Mouse (Mus musculus) small intestine, adult 2 months (tissue): ENCODE measurements around the gene Ptcd2. TPM values are rescaled to one million over a fixed set of nuclear protein-coding genes. Genes with fewer than 3 reads are reported as not detected.

Source experiments
- H3K27ac ChIP-seq: fragments of 200-500 bp; 2 replicates; pipeline ENCODE4 v1.5.1; 2012; ENCODE audit warnings: low read depth, low read length, control low read depth, inconsistent platforms; ENCODE audit not compliant: insufficient read depth
- H3K27me3 ChIP-seq: fragments of 200-500 bp; 2 replicates; pipeline ENCODE4 v1.6.1; 2012; ENCODE audit warnings: mild to moderate bottlenecking, moderate library complexity, low read length, inconsistent platforms; ENCODE audit not compliant: control insufficient read depth, insufficient read depth
- H3K36me3 ChIP-seq: fragments of 200-500 bp; 2 replicates; pipeline ENCODE4 v1.6.1; 2012; ENCODE audit warnings: mild to moderate bottlenecking, low read length, control low read depth, inconsistent platforms; ENCODE audit not compliant: control insufficient read depth, insufficient read depth
- H3K4me1 ChIP-seq: fragments of 200-500 bp; 2 replicates; pipeline ENCODE4 v1.6.1; 2012; ENCODE audit warnings: low read length, inconsistent platforms, mixed read lengths; ENCODE audit not compliant: control insufficient read depth, insufficient read depth, insufficient read length
- H3K4me3 ChIP-seq: fragments of 200-500 bp; 2 replicates; pipeline ENCODE4 v1.5.1; 2012; ENCODE audit warnings: low read depth, mild to moderate bottlenecking, control low read depth, inconsistent platforms, low read length, moderate library complexity
- CTCF ChIP-seq: fragments of 200-500 bp; IDR thresholded peaks from 2 replicates; pipeline ENCODE4 v1.5.1; 2012; ENCODE audit warnings: low read depth, mild to moderate bottlenecking, control low read depth, inconsistent platforms, low read length, moderate library complexity, mixed read lengths; ENCODE audit not compliant: insufficient replicate concordance, insufficient read length; ENCODE audit errors: extremely low read depth
- POLR2A ChIP-seq: fragments of 200-500 bp; IDR thresholded peaks from 2 replicates; pipeline ENCODE4 v1.6.1; 2012; ENCODE audit warnings: low read depth, mild to moderate bottlenecking, control low read depth, inconsistent platforms, low read length, moderate library complexity
- WGBS: fragments of 180-500 bp; shearing (Covaris S2); methylation state at CpG from one replicate; pipeline ENCODE4 v1.1.7; 2018; 5-methylcytosine and 5-hydroxymethylcytosine counted together
- polyA plus RNA-seq: library from polyadenylated mRNA; depleted of rRNA; stranded (reverse); fragments of >200 nt; gene quantifications from 2 replicates; pipeline ENCODE4 v1.2.3, GENCODE M21; 2012

Ptcd2 gene
- polyA plus RNA-seq, 1 experiment, result 9.4 TPM

DNA sequence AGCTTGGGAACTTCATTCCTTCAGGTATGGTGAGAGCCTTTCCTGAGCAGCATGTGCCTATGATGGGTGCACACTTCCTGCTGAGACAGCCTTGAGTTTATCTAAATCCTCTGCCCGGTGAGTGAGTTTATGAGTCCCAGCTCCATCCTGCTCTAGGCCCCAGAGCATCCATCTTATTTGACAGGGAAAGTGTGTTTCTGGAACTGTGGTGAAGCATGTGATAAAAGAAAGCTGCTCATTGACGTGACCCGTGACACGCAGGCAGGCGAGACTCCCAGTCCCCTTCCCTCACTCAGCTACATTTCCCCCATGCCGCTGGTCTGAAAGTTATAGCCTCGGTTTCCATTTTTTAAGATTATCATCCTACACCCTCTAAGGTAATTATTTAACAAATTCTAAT is 11.4 kb upstream of the Ptcd2 start:
- no peak overlapping the region for H3K27ac ChIP-seq
- H3K27me3 ChIP-seq, result no peaks in the 10 kb centered on the region
- H3K36me3 ChIP-seq, result peaks cover 8% of the 10 kb centered on the region
- no peaks in the 10 kb centered on the region for H3K4me1 ChIP-seq
- WGBS, result 83% methylated on average over 7 of the region's 7 CpGs
- TF ChIP-seq POLR2A (no peak), CTCF (no peak)
- no peak overlapping the region for H3K4me3 ChIP-seq

- TF ChIP-seq POLR2A (no peak), CTCF (no peak)
- H3K27ac ChIP-seq, result no peak overlapping the region
- H3K27me3 ChIP-seq, result no peaks in the 10 kb centered on the region
- peaks cover 8% of the 10 kb centered on the region for H3K36me3 ChIP-seq
- H3K4me3 ChIP-seq, result no peak overlapping the region
- no peaks in the 10 kb centered on the region for H3K4me1 ChIP-seq
- WGBS, result 91% methylated on average over 6 of the region's 6 CpGs
Measured at GRCm38 (mm10) chr13:99355072-99355471, 10.6 kb upstream of the Ptcd2 start.

- 4% methylated on average over 7 of the region's 7 CpGs for WGBS
- no peak for TF ChIP-seq CTCF
- no peak for TF ChIP-seq POLR2A
- no peaks in the 10 kb centered on the region for H3K4me1 ChIP-seq
- peaks cover 5% of the 10 kb centered on the region for H3K36me3 ChIP-seq
- H3K4me3 ChIP-seq, result peak overlapping the region; percentile 38
- no peaks in the 10 kb centered on the region for H3K27me3 ChIP-seq
- H3K27ac ChIP-seq, result peak overlapping the region; percentile 67
Measured at GRCm38 (mm10) chr13:99353490-99353851, 9.0 kb upstream of the Ptcd2 start.

GRCm38 (mm10) chr13:99352758-99353489 is 8.4 kb upstream of the Ptcd2 start:
- peak overlapping the region; percentile 67; the same call in 1 of the 2 replicates for H3K27ac ChIP-seq
- TF ChIP-seq CTCF (peak; percentile 95), POLR2A (no peak; the same call in 1 of the 2 replicates)
- no peaks in the 10 kb centered on the region for H3K27me3 ChIP-seq
- H3K4me3 ChIP-seq, result peak overlapping the region; percentile 38
- peaks cover 5% of the 10 kb centered on the region for H3K36me3 ChIP-seq
- 9% methylated on average over 28 of the region's 28 CpGs for WGBS
- no peaks in the 10 kb centered on the region for H3K4me1 ChIP-seq

DNA sequence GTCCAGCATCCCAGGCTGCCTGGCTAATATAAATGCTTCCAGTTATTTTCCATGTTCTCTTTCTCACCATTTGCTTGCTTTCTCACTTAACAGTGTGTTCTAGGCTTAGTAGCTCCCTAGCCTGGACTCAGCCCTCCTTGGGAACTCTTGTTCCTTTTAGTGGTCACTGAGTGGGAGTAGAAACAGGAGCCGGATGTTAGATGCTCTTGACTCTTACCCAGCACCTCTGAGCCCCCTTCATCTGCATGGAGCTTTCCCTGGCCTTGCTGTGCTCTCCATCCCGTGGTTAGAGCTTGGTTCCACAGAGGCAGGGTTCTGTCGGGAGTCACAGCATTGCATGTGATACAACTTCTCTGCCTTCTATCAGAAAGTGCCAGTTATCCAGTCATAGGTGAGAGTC is 7.1 kb upstream of the Ptcd2 start:
- H3K36me3 ChIP-seq, result peaks cover 6% of the 10 kb centered on the region
- H3K27ac ChIP-seq, result no peak overlapping the region
- no peaks in the 10 kb centered on the region for H3K27me3 ChIP-seq
- H3K4me3 ChIP-seq, result no peak overlapping the region
- 87% methylated on average over 3 of the region's 3 CpGs for WGBS
- no peaks in the 10 kb centered on the region for H3K4me1 ChIP-seq
- no peak for TF ChIP-seq POLR2A
- TF ChIP-seq CTCF, result no peak

GRCm38 (mm10) chr13:99351186-99351585 is 6.7 kb upstream of the Ptcd2 start:
- Histone ChIP-seq H3K4me1 (no peaks in the 10 kb centered on the region), H3K27me3 (no peaks in the 10 kb centered on the region), H3K4me3 (no peak overlapping the region), H3K27ac (no peak overlapping the region), H3K36me3 (peaks cover 6% of the 10 kb centered on the region)
- 70% methylated on average over 8 of the region's 8 CpGs for WGBS
- TF ChIP-seq POLR2A (no peak), CTCF (no peak)

GRCm38 (mm10) chr13:99350009-99350408 is 5.5 kb upstream of the Ptcd2 start:
- H3K4me3 ChIP-seq, result no peak overlapping the region
- TF ChIP-seq POLR2A (no peak), CTCF (no peak)
- WGBS, result 89% methylated on average over 6 of the region's 6 CpGs
- H3K4me1 ChIP-seq, result peaks cover 3% of the 10 kb centered on the region; the same call in 1 of the 2 replicates
- no peaks in the 10 kb centered on the region for H3K27me3 ChIP-seq
- H3K27ac ChIP-seq, result no peak overlapping the region
- H3K36me3 ChIP-seq, result peaks cover 6% of the 10 kb centered on the region; the same call in 1 of the 2 replicates
